Mouse (Mus musculus) bone marrow, adult 2 months (tissue): ENCODE data around the gene Cped1.

Experiments
- CTCF ChIP-seq: fragments of 200-500 bp; IDR thresholded peaks from 2 replicates; pipeline ENCODE4 v1.5.1; 2011; ENCODE audit warnings: low read length, control low read depth; ENCODE audit not compliant: control insufficient read depth, insufficient read depth
- POLR2A ChIP-seq: fragments of 200-500 bp; IDR thresholded peaks from 2 replicates; pipeline ENCODE4 v1.6.1; 2011; ENCODE audit warnings: low read depth, mild to moderate bottlenecking, control low read depth, low read length, borderline replicate concordance; ENCODE audit not compliant: control insufficient read depth

GRCm38 (mm10) chr6:22093792-22094191 is 108.1 kb downstream of the Cped1 start:
- TF ChIP-seq CTCF = no peak
- TF ChIP-seq POLR2A = no peak
